Mouse (Mus musculus): ENCODE measurements around the gene Pcp4. TPM values are rescaled to one million over a fixed set of nuclear protein-coding genes. Genes with fewer than 3 reads are reported as not detected.

The Pcp4 gene
- polyA plus RNA-seq, 1 experiment from 2014 or later = 35.9 TPM

DNA sequence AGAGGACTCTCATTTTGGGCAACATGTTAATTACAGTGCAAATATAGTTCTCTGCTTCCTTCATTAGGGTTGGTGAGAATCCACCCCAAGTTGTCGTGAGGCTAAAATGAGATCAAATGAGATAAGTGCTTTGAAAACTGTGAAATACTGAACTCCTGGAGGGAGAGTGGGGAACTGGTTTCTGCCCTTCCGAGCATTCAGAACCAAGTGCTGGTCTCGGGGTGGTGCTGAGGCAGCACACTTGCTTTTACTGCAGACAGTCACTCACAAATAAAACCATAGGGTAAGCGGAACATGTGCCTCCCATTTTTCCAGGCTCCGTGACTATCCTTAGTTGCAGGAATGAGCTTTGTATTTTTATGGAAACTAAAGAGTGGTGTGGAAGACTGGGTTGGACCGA, 26.7 kb downstream of the Pcp4 start:
- Histone ChIP-seq H3K9me3 (no peaks in the 10 kb centered on the region), H3K9ac (no peak overlapping the region), H3K4me2 (no peak overlapping the region), H3K27me3 (0 out of 2 replicates have a peak, but pooled peaks cover 3% of the 10 kb centered on the region), H3K4me1 (peaks cover 5% of the 10 kb centered on the region; the same call in 1 of the 2 replicates), H3K4me3 (replicated peaks) (no peak overlapping the region), H3K36me3 (replicated peaks) (no peaks in the 10 kb centered on the region), H3K27ac (no peak overlapping the region)
- 81% methylated on average over 6 of the region's 6 CpGs for WGBS
- no peak for ATAC-seq (ENCODE audit: low FRiP score)

DNA sequence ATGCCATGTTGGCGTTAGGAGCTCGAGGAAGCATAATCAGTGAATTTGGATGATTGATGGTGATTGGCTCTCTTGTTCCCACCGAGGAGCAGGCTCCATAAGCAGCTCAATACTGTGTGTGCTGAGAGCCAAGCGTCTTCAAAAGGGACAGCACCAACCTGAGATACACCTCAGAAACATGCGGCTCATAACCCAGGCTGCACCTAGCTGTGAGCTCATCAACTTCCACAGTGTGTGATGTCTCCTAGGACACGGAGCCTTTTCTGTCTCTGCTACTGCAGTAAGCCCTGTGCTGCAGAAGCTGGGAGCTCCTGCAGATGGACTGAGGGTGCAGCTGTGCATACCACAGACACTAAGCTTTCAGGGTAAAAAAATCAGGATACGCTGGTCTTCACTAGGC, 31.5 kb downstream of the Pcp4 start:
- H3K9me3 ChIP-seq = no peaks in the 10 kb centered on the region
- peaks cover 5% of the 10 kb centered on the region; the same call in 1 of the 2 replicates for H3K4me1 ChIP-seq
- H3K9ac ChIP-seq = no peak overlapping the region
- no peak overlapping the region for H3K27ac ChIP-seq
- 0 out of 2 replicates have a peak, but pooled peaks cover 3% of the 10 kb centered on the region for H3K27me3 ChIP-seq
- no peaks in the 10 kb centered on the region for H3K36me3 ChIP-seq (replicated peaks)
- H3K4me2 ChIP-seq = no peak overlapping the region
- ATAC-seq (ENCODE audit: low FRiP score) = no peak
- WGBS = 88% methylated on average over 7 of the region's 7 CpGs
- H3K4me3 ChIP-seq (replicated peaks) = no peak overlapping the region

DNA sequence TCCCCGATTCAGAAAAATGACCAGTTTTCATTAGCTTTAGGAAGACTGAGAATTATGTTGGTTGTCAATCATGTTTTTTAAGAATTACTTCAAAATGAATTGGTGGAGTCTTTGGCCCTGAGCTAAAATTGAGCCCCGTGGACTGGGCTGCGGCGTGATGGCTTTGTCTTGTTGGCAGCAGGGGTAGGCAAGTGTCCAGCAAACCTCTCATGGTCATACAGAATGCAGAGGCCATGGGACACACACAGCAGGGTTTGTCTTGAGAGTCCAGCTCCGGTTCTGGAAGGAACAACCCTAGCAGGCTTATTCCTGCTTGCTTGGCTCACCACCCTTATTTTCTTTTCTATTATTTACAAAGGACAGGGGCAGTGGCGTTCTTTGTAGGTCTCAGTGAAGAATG, 33.8 kb downstream of the Pcp4 start:
- Histone ChIP-seq H3K9ac (no peak overlapping the region), H3K27me3 (0 out of 2 replicates have a peak, but pooled peaks cover 3% of the 10 kb centered on the region), H3K4me3 (replicated peaks) (no peak overlapping the region), H3K9me3 (no peaks in the 10 kb centered on the region), H3K27ac (no peak overlapping the region), H3K36me3 (replicated peaks) (no peaks in the 10 kb centered on the region), H3K4me2 (no peak overlapping the region), H3K4me1 (peaks cover 5% of the 10 kb centered on the region; the same call in 1 of the 2 replicates)
- no peak for ATAC-seq (ENCODE audit: low FRiP score)
- 67% methylated on average over 6 of the region's 6 CpGs for WGBS

DNA sequence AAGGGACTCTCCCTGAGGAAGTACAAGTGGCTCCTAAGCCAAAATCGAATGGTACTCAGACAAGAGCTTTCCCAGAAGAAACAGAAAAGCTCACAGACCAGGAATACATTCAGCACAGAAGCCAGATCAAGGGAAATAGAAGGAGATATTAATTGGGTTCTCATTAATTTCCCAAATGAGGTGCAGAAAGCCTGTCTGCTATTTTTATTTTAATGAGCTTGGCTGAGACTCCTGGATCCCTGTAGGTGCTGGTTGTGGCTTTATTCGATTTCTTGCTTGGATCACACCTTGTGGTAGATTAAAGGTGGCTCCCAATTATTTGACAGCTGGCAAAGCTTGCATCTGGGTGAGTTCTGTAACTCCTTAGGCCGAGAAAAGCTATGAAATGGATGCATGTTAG, 35.2 kb downstream of the Pcp4 start:
- Histone ChIP-seq H3K9me3 (no peaks in the 10 kb centered on the region), H3K4me3 (replicated peaks) (no peak overlapping the region), H3K27ac (0 out of 2 replicates have a peak overlapping the region, but pooled peaks have one; percentile 31), H3K9ac (no peak overlapping the region), H3K27me3 (0 out of 2 replicates have a peak, but pooled peaks cover 3% of the 10 kb centered on the region), H3K4me2 (no peak overlapping the region), H3K4me1 (peaks cover 5% of the 10 kb centered on the region; the same call in 1 of the 2 replicates), H3K36me3 (replicated peaks) (no peaks in the 10 kb centered on the region)
- no peak for ATAC-seq (ENCODE audit: low FRiP score)
- 60% methylated on average over 3 of the region's 3 CpGs for WGBS

DNA sequence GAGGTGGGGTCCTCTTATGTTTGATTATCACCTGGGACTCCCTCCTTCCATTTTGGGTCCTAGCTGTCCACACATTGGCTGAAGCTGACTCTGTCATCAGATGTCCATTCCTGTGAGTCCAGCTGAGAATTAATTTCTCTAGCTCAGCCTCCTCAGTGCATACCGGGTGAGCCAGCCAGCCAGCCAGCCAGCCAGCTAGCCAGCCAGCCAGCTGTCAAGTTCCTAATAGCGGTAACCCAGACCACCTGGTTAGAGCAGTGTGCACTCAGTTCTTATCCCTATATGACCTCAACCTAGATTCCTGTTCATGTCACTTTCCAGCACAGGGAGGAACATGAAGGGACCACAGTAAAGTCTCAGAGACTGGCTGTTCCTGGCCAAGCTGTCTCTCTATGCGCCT, 47.1 kb downstream of the Pcp4 start:
- H3K4me1 ChIP-seq = peaks cover 16% of the 10 kb centered on the region
- no peak overlapping the region for H3K27ac ChIP-seq
- H3K27me3 ChIP-seq = no peaks in the 10 kb centered on the region
- no peak overlapping the region for H3K9ac ChIP-seq
- no peak for ATAC-seq (ENCODE audit: low FRiP score)
- H3K9me3 ChIP-seq = no peaks in the 10 kb centered on the region
- WGBS = 82% methylated on average over 3 of the region's 3 CpGs
- H3K4me2 ChIP-seq = no peak overlapping the region
- no peaks in the 10 kb centered on the region for H3K36me3 ChIP-seq (replicated peaks)
- H3K4me3 ChIP-seq (replicated peaks) = no peak overlapping the region

DNA sequence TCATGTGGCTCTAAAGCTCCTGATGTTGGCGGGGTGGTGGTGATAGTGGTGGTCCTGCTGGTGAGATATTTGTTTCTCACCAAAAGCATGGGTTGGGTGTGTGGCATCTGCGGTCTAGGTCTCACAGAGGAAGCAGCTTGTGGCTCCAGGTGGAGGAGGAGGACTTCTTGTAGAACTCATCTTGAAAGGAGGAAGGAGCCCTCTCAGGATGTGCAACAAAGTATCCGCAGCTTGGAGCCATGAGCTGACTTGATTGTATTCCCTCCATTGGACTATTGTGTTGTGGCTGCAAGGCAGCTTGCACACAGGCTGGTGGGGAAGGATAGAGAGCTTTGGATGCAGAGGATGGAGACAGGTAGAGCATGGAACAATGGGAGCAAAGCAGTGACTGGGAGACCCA, 60.1 kb downstream of the Pcp4 start:
- H3K9ac ChIP-seq = no peak overlapping the region
- 90% methylated on average over 3 of the region's 3 CpGs for WGBS

DNA sequence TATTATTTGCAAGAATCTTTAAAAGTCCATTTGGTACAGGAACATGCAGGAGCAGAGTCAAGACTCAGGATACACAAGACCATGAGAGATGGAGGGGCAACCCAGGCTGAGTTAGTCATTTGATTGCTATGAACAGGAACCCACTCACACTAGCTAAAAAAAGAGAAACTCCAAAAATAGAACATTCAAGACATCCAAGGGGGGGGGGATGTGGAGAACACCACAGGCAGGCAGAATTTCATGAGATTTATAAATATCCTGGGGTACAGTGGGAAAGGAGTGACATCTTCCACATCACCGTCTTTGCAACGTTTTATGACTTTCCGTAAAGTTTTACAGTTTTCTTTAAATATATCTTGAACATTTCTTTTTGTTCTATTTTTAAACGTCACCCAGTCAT, 61.1 kb downstream of the Pcp4 start:
- ATAC-seq (ENCODE audit: low FRiP score) = no peak
- Histone ChIP-seq H3K9me3 (no peaks in the 10 kb centered on the region), H3K4me1 (peaks cover 8% of the 10 kb centered on the region; the same call in 1 of the 2 replicates), H3K27ac (no peak overlapping the region), H3K9ac (no peak overlapping the region), H3K4me3 (replicated peaks) (no peak overlapping the region), H3K4me2 (no peak overlapping the region), H3K36me3 (replicated peaks) (no peaks in the 10 kb centered on the region), H3K27me3 (no peaks in the 10 kb centered on the region)
- 91% methylated on average over 4 of the region's 4 CpGs for WGBS

More for the DNA sequence above, 60.1 kb downstream of the Pcp4 start:
- Histone ChIP-seq H3K4me3 (replicated peaks) (no peak overlapping the region), H3K9me3 (no peaks in the 10 kb centered on the region), H3K27ac (no peak overlapping the region), H3K4me2 (no peak overlapping the region), H3K4me1 (peaks cover 8% of the 10 kb centered on the region; the same call in 1 of the 2 replicates), H3K27me3 (no peaks in the 10 kb centered on the region), H3K36me3 (replicated peaks) (no peaks in the 10 kb centered on the region)
- no peak for ATAC-seq (ENCODE audit: low FRiP score)

DNA sequence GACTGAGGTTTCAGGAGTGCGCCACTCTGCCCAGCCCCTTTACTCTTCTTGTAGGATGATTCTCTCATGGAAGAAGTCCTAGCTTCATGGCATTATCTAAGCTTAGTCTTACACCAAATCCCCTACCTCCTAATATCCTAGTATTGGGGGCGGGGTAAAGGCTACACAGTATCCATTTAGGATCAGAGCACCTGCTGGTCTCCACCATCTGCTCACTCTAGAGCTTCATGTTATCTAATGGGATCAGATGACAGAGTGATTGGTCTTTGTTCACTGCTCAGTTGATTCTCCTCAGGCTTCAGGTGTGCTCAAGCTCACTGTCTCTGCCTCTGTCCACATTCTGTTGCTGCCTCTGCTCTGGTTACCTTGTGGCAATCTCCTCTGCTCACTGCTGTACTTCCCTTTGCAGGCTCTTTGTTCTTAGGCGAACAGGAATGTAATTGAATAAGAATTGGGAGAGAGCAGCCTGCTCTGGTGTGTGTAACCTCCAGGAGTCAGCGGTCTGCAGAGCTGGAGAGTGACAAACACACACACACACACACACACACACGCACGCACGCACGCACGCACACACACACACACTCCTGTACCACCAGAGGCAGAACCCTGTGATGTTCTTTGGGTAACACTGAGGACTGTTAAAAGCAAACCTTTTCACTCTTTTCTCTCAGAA, 62.6 kb downstream of the Pcp4 start:
- no peak overlapping the region for H3K4me2 ChIP-seq
- no peaks in the 10 kb centered on the region for H3K36me3 ChIP-seq (replicated peaks)
- WGBS = 56% methylated on average over 9 of the region's 9 CpGs
- peak overlapping the region; percentile 50; the same call in 1 of the 2 replicates for H3K27ac ChIP-seq
- ATAC-seq (ENCODE audit: low FRiP score) = peak; percentile 49
- H3K27me3 ChIP-seq = peaks cover 3% of the 10 kb centered on the region; the same call in 1 of the 2 replicates
- H3K9ac ChIP-seq = no peak overlapping the region
- no peaks in the 10 kb centered on the region for H3K9me3 ChIP-seq
- H3K4me3 ChIP-seq (replicated peaks) = no peak overlapping the region
- peaks cover 8% of the 10 kb centered on the region; the same call in 1 of the 2 replicates for H3K4me1 ChIP-seq

DNA sequence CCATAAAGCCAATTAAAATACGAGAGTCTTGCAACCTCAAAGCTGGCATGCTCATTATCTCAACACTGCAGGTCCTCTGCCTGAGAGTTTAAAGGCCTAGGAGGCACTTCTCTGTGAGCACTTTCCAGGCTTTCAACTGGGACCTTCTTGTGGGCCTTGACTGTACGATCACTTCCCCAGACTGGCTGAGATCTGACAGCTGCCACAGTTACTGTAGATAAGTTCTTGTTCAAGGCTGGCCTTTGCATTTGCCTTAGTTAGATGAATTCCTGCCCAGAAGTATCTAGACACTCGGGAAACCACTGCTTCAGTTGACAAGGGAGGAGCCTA, 63.1 kb downstream of the Pcp4 start:
- H3K4me2 ChIP-seq = no peak overlapping the region
- no peaks in the 10 kb centered on the region for H3K36me3 ChIP-seq (replicated peaks)
- H3K27ac ChIP-seq = no peak overlapping the region
- no peak overlapping the region for H3K4me3 ChIP-seq (replicated peaks)
- peaks cover 8% of the 10 kb centered on the region; the same call in 1 of the 2 replicates for H3K4me1 ChIP-seq
- H3K9me3 ChIP-seq = no peaks in the 10 kb centered on the region
- peaks cover 3% of the 10 kb centered on the region; the same call in 1 of the 2 replicates for H3K27me3 ChIP-seq
- H3K9ac ChIP-seq = no peak overlapping the region
- 42% methylated on average over 3 of the region's 3 CpGs for WGBS
- no peak; the same call in 1 of the 2 replicates for ATAC-seq (ENCODE audit: low FRiP score)

DNA sequence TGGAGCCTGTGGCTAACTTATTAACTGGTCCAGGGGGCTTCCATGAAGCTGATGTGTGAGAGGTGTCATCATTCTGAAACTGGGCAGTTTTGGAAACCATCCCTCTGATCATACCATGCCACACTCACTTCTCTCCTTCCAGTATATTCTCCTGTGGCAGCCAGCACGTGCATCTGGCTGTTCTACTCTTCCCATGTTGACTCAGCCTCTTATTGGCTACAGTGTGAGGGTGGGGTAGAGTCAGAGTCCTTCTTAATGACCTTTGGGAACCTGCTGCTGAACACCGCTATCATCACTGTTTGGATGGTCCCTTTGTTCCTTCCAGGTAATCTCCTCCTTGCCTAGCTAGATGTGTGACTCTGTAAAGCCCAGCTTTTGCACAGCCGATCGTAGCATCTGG, 63.6 kb downstream of the Pcp4 start:
- Histone ChIP-seq H3K9ac (no peak overlapping the region), H3K36me3 (replicated peaks) (no peaks in the 10 kb centered on the region), H3K27me3 (peaks cover 3% of the 10 kb centered on the region; the same call in 1 of the 2 replicates), H3K27ac (no peak overlapping the region), H3K4me2 (no peak overlapping the region), H3K4me1 (peaks cover 8% of the 10 kb centered on the region; the same call in 1 of the 2 replicates), H3K9me3 (no peaks in the 10 kb centered on the region), H3K4me3 (replicated peaks) (no peak overlapping the region)
- 87% methylated on average over 4 of the region's 4 CpGs for WGBS
- no peak for ATAC-seq (ENCODE audit: low FRiP score)

DNA sequence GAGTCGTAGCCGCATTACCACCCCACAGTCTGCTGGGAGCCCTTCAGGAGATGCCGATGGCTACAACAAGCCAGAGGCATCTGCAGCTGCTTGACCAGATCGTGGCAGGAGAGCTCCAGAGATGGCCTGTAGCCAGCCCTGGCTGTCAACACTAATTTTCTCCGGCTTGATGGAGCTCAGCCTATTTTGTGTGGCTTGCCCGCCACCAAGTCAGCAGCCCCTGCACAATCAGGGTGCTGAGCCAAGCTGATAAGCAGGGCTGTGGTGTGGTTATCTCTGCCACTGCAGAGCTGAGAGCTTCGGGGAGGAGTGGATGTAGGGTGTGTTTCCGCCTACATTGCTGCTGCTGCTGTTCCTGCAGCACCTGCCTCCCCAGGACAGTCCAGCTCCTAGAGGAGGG, 66.3 kb downstream of the Pcp4 start:
- WGBS = 85% methylated on average over 8 of the region's 8 CpGs
- no peaks in the 10 kb centered on the region for H3K9me3 ChIP-seq
- no peak overlapping the region for H3K27ac ChIP-seq
- no peaks in the 10 kb centered on the region for H3K36me3 ChIP-seq (replicated peaks)
- peaks cover 3% of the 10 kb centered on the region; the same call in 1 of the 2 replicates for H3K27me3 ChIP-seq
- peaks cover 8% of the 10 kb centered on the region; the same call in 1 of the 2 replicates for H3K4me1 ChIP-seq
- no peak overlapping the region for H3K4me2 ChIP-seq
- no peak for ATAC-seq (ENCODE audit: low FRiP score)
- no peak overlapping the region for H3K4me3 ChIP-seq (replicated peaks)
- no peak overlapping the region for H3K9ac ChIP-seq

DNA sequence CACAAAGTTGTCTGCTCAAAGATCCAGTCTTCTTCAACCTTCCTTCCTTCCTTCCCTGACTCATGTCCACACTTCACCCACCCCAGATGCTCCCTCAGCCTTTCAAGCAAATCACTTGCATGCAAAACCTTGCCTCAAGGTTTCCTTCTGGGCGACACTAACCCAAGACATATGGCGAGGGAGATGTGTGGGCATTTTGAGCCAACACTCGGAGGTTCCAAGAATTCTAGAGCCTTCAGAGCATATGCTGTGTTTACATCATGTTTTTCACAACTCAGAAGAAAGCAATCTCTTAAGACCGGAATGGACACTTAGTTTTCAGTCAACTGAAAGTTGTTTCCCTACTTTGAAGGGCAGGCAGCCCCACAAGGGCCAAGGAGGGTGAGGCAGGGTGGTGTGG, 67.9 kb downstream of the Pcp4 start:
- WGBS = 90% methylated on average over 4 of the region's 4 CpGs
- ATAC-seq (ENCODE audit: low FRiP score) = no peak
- no peak overlapping the region for H3K9ac ChIP-seq

DNA sequence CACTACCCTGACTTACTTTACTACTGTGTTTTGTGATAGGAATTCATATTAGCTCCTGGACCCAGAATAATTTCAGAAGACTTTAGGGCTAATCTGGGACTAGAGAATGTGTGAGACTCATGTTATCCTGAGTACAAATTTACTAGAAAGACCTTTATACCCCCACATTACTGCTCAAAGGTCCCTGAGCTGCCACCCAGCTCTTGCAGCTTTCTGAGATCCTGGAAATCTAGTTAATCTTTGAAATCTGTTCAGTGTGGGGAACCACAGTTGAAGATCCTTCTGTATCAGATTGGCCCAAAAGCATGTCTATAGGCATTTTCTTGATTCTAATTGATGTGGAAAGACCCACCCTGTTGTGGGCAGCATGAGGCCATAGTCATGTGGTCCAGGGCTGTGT, 69.0 kb downstream of the Pcp4 start:
- no peak for ATAC-seq (ENCODE audit: low FRiP score)
- Histone ChIP-seq H3K27me3 (peaks cover 3% of the 10 kb centered on the region; the same call in 1 of the 2 replicates), H3K9me3 (no peaks in the 10 kb centered on the region), H3K27ac (no peak overlapping the region), H3K4me1 (no peaks in the 10 kb centered on the region), H3K4me3 (replicated peaks) (no peak overlapping the region), H3K4me2 (no peak overlapping the region), H3K36me3 (replicated peaks) (no peaks in the 10 kb centered on the region), H3K9ac (no peak overlapping the region)

More for the DNA sequence above, 67.9 kb downstream of the Pcp4 start:
- Histone ChIP-seq H3K4me2 (no peak overlapping the region), H3K4me3 (replicated peaks) (no peak overlapping the region), H3K27ac (no peak overlapping the region), H3K9me3 (no peaks in the 10 kb centered on the region), H3K27me3 (peaks cover 3% of the 10 kb centered on the region; the same call in 1 of the 2 replicates), H3K36me3 (replicated peaks) (no peaks in the 10 kb centered on the region), H3K4me1 (peaks cover 4% of the 10 kb centered on the region; the same call in 1 of the 2 replicates)
